Mouse (Mus musculus) liver, embryonic 14.5 days (tissue): ENCODE data around the gene Lsr.

Source experiments
- CTCF ChIP-seq: IDR thresholded peaks from 2 replicates; pipeline ENCODE4 v1.5.1; 2016; ENCODE audit warnings: antibody characterized with exemption, low read depth, control low read depth
- EP300 ChIP-seq: IDR thresholded peaks from 2 replicates; pipeline ENCODE4 v1.6.1; 2016; ENCODE audit warnings: antibody characterized with exemption, low read depth

- no peak for TF ChIP-seq CTCF
- TF ChIP-seq EP300: no peak
Observed at GRCm38 (mm10) chr7:30908277-30908991, 64.8 kb downstream of the Lsr start.
